ENCODE assay signal across 9 mouse cellular contexts in the genomic region with DNA sequence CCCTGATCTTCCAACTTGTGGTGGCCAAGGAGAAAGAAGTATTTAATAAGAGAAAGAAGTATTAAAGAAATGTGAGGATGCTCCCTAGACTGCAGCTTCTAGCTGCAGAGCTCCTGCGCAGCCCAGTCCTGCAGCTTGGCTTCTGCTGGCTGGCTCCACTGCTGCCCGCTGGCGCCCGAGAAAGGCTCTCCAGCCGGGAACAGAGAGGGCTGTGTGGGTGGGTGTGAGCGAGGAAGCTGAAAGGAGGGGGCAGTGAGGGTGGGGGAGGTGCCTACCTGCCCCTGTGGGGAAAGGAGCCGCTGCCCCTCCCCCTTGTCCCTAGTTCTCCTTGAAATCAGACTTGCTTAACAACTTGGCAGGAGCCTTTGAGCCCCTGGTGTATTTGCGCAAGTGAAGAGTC. TPM values are rescaled to one million over a fixed set of nuclear protein-coding genes. Genes with fewer than 3 reads are reported as not detected.
A peak's percentile ranks its signal among the peaks of the same experiment; 100 is the strongest.
DNase-seq lines count a peak whose midpoint lies in the region; ATAC-seq lines count a peak whose summit lies in the region.
"Had no signal": no experiment of that assay in that cellular context is flagged by ENCODE, and none has a peak within 500 bp of the region (broad histone marks: within the 10 kb centered on the region; RNA-seq: fewer than 3 reads in every experiment).

TSS of gene Ankrd34c (minus strand) at position 181 of the 400 bp plus-strand sequence.

- intact Hi-C loops in left cerebral cortex, postnatal 36 days (cut with DNase I) = loop anchor here (10.0 kb wide), 1 partner anchor 57 kb away; no protein-coding TSS in a partner anchor

- DNase-seq in cerebellum, postnatal 25 days = peak; percentile 11 to 31
- DNase-seq in cerebellum, adult 9-10 months = no peak
- peak; percentile 64 to 71 for DNase-seq in left cerebral cortex, postnatal 36 days (ENCODE audit: low spot score in 2 of 2)
- DNase-seq in right cerebral cortex, postnatal 10 days (ENCODE audit: low spot score in 2 of 2) = peak; percentile 57 to 61
- no peak for DNase-seq in kidney, postnatal 10 days
- DNase-seq in spleen, adult 18-20 months = no peak
- DNase-seq in gastrocnemius, adult 18-20 months (ENCODE audit: low spot score) = no peak
- DNase-seq: liver, embryonic 13.5 days had no signal

- peak; percentile 89 for ATAC-seq in frontal cortex, adult (ENCODE audit: low TSS enrichment)

RNA-seq across cellular contexts. Expression of gene Ankrd34c, which starts in this region (rescaled TPM):
- total RNA-seq in left cerebral cortex, postnatal 36 days (2021) = 10 to 100 TPM; 11.2 to 12.7 TPM
- total RNA-seq in gastrocnemius, adult 18-20 months (2021) = not detected

Comparison
In these comparisons a context has a peak if more than half of its experiments do, and no peak if none do; other contexts are left out.
1. RNA of gene Ankrd34c (total RNA-seq): 11.2 to 12.7 TPM in left cerebral cortex, postnatal 36 days; not detected in gastrocnemius, adult 18-20 months; every median in the first group is over 10 times any median in the second.
2. DNase-seq: peak in cerebellum, postnatal 25 days (2 of 2), left cerebral cortex, postnatal 36 days (2 of 2) and right cerebral cortex, postnatal 10 days (2 of 2); none in cerebellum, adult 9-10 months (single experiment), kidney, postnatal 10 days (single experiment), spleen, adult 18-20 months (0 of 2) and gastrocnemius, adult 18-20 months (single experiment).